Mouse (Mus musculus) gastrocnemius, adult 2 months (tissue): Measurements from ENCODE around the gene Sell. TPM values are rescaled to one million over a fixed set of nuclear protein-coding genes. Genes with fewer than 3 reads are reported as not detected.

Experiments used
- DNase-seq: peaks from one replicate; pipeline ENCODE4 v3.0.0; 2022
- H3K27ac ChIP-seq: fragments of 200-600 bp; 2 replicates; pipeline ENCODE4 v1.8.1; 2022; ENCODE audit warnings: mild to moderate bottlenecking
- H3K4me3 ChIP-seq: fragments of 200-600 bp; 2 replicates; pipeline ENCODE4 v1.8.1; 2022; ENCODE audit warnings: mild to moderate bottlenecking, moderate library complexity
- CTCF ChIP-seq: fragments of 200-600 bp; IDR thresholded peaks from 2 replicates; pipeline ENCODE4 v1.8.1; 2022; ENCODE audit warnings: antibody characterized with exemption, mild to moderate bottlenecking, moderate library complexity
- intact Hi-C: fragments of 180-260 bp; cut with DNase I; formaldehyde crosslinking; loops from one replicate; pipeline ENCODE4 v1.15.1; 2025
- total RNA-seq, 2 experiments: library from RNA; stranded (reverse); gene quantifications; 2 replicates each; pipeline ENCODE4 v1.2.3; 2021

The Sell gene
- total RNA-seq, 2 experiments from 2014 or later, result 0.15 TPM; not detected in 1

DNA sequence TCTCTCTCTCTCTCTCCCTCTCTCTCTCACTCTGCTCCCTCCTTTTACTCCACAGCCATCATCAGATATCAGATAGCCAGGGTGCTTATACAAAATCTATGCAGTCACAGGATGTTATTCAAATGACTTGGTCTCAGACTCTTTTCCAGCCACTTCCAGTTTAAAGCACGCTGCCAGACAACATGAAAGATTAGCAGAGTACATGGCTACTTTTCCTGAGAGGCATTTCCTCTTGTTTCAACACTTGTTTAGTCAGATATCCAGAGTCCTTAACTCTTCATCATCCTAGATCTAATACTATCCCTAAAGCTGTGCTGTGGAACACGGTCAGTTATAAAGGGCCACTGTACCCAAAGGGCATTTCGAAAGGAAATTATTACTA is 59.0 kb downstream of the Sell start:
- intact Hi-C loops, result no loop called here
- no peak overlapping the region for H3K27ac ChIP-seq
- H3K4me3 ChIP-seq, result no peak overlapping the region
- no peak for DNase-seq
- TF ChIP-seq CTCF, result no peak

DNA sequence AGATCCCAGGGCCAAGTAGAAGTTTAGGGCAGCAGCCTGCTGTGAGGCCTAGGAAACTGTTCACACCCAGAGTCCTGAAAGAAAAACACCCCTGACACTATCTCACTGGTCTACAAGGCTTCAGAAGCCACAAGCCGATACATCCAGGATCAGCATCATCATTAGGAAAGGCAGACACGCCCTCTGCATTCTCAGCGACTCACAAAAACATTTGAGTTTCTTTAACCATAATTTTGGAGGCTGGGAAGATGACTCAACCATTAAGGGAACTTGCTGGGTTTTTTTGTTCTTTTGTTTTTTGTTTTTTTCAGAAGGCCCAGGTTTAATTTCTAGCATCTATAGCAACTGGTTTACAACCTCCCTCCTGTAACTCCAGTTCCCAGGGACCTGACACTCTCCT is 62.1 kb downstream of the Sell start:
- Histone ChIP-seq H3K27ac (no peak overlapping the region), H3K4me3 (no peak overlapping the region)
- TF ChIP-seq CTCF, result no peak
- DNase-seq, result no peak
- intact Hi-C loops, result no loop called here

- no peak overlapping the region for H3K4me3 ChIP-seq
- TF ChIP-seq CTCF, result no peak
- no peak overlapping the region for H3K27ac ChIP-seq
- intact Hi-C loops, result no loop called here
- no peak for DNase-seq
Observed at GRCm38 (mm10) chr1:164130013-164130412, 68.2 kb downstream of the Sell start.

- DNase-seq, result no peak
- TF ChIP-seq CTCF, result no peak
- intact Hi-C loops, result no loop called here
Observed at GRCm38 (mm10) chr1:164132609-164133008, 70.8 kb downstream of the Sell start.

More at GRCm38 (mm10) chr1:164132609-164133008, 70.8 kb downstream of the Sell start:
- Histone ChIP-seq H3K4me3 (no peak overlapping the region), H3K27ac (no peak overlapping the region)

Other genes with a start within 250 kb of the Sell start
- gene Scyl3, start 132.9 kb upstream of the Sell start, total RNA-seq, result 1 to 10 TPM; 4.3 to 5.9 TPM
- gene BC055324, start 67.2 kb upstream of the Sell start, total RNA-seq, result under 1 TPM; 0.20 to 0.28 TPM
- gene Mettl18, start 67.1 kb upstream of the Sell start, total RNA-seq, result 1 to 10 TPM; 3.0 to 4.2 TPM
- not detected for gene Sele, start 13.7 kb upstream of the Sell start, total RNA-seq
- gene Selp, start 53.3 kb downstream of the Sell start, total RNA-seq, result under 1 TPM; 0.42 to 0.54 TPM
- under 1 TPM; 0.05 to 0.08 TPM for gene F5, start 89.9 kb downstream of the Sell start, total RNA-seq
- gene Slc19a2, start 187.1 kb downstream of the Sell start, total RNA-seq, result 1 to 10 TPM; 2.6 to 2.8 TPM
- 10 to 100 TPM; 11.2 to 11.8 TPM for gene Ccdc181, start 213.6 kb downstream of the Sell start, total RNA-seq
- gene Nme7, start 242.1 kb downstream of the Sell start, total RNA-seq, result 1 to 10 TPM; 1.4 TPM
- gene Blzf1, start 245.5 kb downstream of the Sell start, total RNA-seq, result 10 to 100 TPM; 26.5 to 28.0 TPM